Mouse (Mus musculus) C3H10T1/2 (cell line): ENCODE results near the gene Ap5b1. TPM values are rescaled to one million over a fixed set of nuclear protein-coding genes. Genes with fewer than 3 reads are reported as not detected.

Source experiments
- polyA plus RNA-seq, 2 experiments: library from polyadenylated mRNA; unstranded; fragments of >200 nt; fragmentation: generic; extraction: Trizol; gene quantifications; one replicate each; pipeline ENCODE4 v1.2.1; 2012; ENCODE audit warnings: missing spikeins in 2 of 2

Gene Ap5b1
- polyA plus RNA-seq: 1 to 10 TPM; 6.6 to 7.6 TPM

GRCm38 (mm10) chr19:5567534-5568469, at the start of gene Ap5b1:
TSS of gene Ap5b1 (plus strand) at chr19:5568025.

DNA sequence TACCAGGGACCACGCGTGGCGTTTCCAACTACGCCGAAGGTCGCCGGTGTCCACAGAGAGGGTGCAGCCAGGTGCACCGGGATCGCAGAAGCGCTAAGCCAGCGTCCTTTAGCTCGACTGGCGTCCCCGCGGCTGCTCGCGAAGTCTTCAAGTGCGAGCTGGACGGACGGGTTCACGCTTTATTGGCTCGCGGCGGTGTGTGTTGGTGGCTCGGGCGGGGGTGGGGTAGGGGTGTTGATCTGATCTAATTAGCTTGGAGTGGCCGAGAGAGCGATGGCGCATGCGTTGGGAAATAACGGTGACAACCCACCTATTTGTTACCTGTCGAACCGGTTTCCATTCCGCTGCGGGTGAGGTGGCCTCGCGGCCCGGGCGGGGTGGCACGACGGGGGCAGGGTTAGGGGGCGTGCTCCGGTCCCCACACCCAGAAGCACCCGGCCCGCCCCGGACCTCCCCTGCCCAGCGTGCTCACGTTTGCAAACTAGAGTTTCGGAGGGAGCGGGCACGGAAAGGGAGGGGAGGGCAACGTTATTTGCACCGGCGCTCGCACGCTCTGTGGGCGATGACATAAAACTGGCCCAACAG, 7.3 kb upstream of the Ap5b1 start, which contains the start of gene Ovol1:
TSS of gene Ovol1 (minus strand) at position 190 of the 585 bp plus-strand sequence.

GRCm38 (mm10) chr19:5601752-5602541, 34.1 kb downstream of the Ap5b1 start, which contains the start of gene Rnaseh2c:
TSS of gene Rnaseh2c (plus strand) at chr19:5601873.

DNA sequence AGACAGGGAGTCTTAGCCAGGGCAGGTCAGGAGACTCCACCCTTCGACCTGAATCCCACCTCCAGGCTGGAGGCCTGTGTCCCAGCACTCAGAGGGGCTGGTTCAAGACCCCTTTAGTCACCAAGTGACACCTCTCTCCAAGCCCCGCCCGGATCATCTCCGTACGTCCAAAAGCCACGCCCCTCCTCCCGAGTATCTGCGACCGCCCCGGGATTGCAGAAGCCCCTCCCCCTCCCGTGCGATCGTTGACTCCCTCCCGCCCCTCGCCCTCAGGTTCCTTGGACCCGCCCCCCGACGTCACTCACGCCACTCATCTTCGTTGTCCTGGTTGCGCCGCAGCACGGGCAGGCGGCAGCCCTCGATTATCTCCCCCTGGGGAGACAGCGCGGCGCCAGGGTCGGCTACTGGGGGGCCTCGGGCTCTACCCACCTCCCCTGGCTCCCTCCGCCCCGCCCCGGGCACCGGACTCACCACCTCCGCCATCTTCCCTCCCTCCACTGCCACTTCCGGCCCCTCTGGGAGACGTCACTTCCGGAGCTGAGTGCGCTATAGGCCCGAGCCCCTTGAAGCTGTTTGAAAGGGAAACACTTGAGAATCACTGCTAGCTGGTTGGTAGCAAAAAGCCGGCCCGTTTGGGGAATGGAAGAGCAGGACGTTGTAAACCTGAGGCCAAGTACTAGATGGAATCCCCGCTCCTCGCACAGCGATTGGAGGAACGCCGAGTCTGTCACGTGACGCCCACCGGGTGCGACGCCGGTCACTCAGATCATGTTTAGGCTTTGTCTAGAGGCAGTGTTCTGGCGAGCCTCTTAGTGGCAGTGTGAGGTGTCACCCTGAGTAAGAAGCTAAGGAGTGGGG, 42.0 kb downstream of the Ap5b1 start, which contains the start of gene Kat5:
TSS of gene Kat5 (minus strand) at position 691 of the 858 bp plus-strand sequence.

Other genes with a start within 250 kb of the Ap5b1 start
- under 1 TPM in 1 of 2 experiments, not detected in 1; 0.01 TPM for gene Catsper1, start 232.3 kb upstream of the Ap5b1 start, polyA plus RNA-seq
- 10 to 100 TPM; 13.3 to 17.5 TPM for gene Cst6, start 218.5 kb upstream of the Ap5b1 start, polyA plus RNA-seq
- gene Eif1ad, start 201.3 kb upstream of the Ap5b1 start, polyA plus RNA-seq: 10 to 100 TPM; 19.7 to 31.1 TPM
- gene Banf1, start 200.9 kb upstream of the Ap5b1 start, polyA plus RNA-seq: 100 to 1,000 TPM; 410 to 751 TPM
- gene Sart1, start 179.3 kb upstream of the Ap5b1 start, polyA plus RNA-seq: 100 to 1,000 TPM in 1 of 2 experiments, 10 to 100 TPM in 1; 90.8 to 138 TPM
- under 1 TPM; 0.15 to 0.57 TPM for gene Tsga10ip, start 165.5 kb upstream of the Ap5b1 start, polyA plus RNA-seq
- 100 to 1,000 TPM; 562 to 812 TPM for gene Drap1, start 143.0 kb upstream of the Ap5b1 start, polyA plus RNA-seq
- gene AI837181, start 142.9 kb upstream of the Ap5b1 start, polyA plus RNA-seq: 100 to 1,000 TPM; 130 to 150 TPM
- 10 to 100 TPM; 12.6 to 75.6 TPM for gene Fosl1, start 120.5 kb upstream of the Ap5b1 start, polyA plus RNA-seq
- gene Ccdc85b, start 110.1 kb upstream of the Ap5b1 start, polyA plus RNA-seq: 10 to 100 TPM; 19.1 to 30.2 TPM
- 10 to 100 TPM; 64.4 to 74.0 TPM for gene Fibp, start 107.4 kb upstream of the Ap5b1 start, polyA plus RNA-seq
- gene Ctsw, start 99.5 kb upstream of the Ap5b1 start, polyA plus RNA-seq: 1 to 10 TPM in 1 of 2 experiments, under 1 TPM in 1; 0.12 to 1.7 TPM
- gene Efemp2, start 94.1 kb upstream of the Ap5b1 start, polyA plus RNA-seq: 100 to 1,000 TPM; 126 to 239 TPM
- gene Mus81, start 79.6 kb upstream of the Ap5b1 start, polyA plus RNA-seq: 10 to 100 TPM; 60.9 to 64.0 TPM
- 1,000 to 10,000 TPM; 1,421 to 2,469 TPM for gene Cfl1, start 77.6 kb upstream of the Ap5b1 start, polyA plus RNA-seq
- gene 1700020D05Rik, start 64.2 kb upstream of the Ap5b1 start, polyA plus RNA-seq: under 1 TPM; 0.05 to 0.50 TPM
- 1 to 10 TPM; 1.8 to 8.4 TPM for gene Snx32, start 57.5 kb upstream of the Ap5b1 start, polyA plus RNA-seq
- gene Ovol1, start 7.4 kb upstream of the Ap5b1 start, polyA plus RNA-seq: under 1 TPM in 1 of 2 experiments, not detected in 1; 0.02 TPM
- gene Rnaseh2c, start 33.8 kb downstream of the Ap5b1 start, polyA plus RNA-seq: 100 to 1,000 TPM; 102 to 285 TPM
- 10 to 100 TPM; 20.8 to 66.9 TPM for gene Kat5, start 42.2 kb downstream of the Ap5b1 start, polyA plus RNA-seq
- gene Rela, start 69.5 kb downstream of the Ap5b1 start, polyA plus RNA-seq: 10 to 100 TPM; 47.2 to 73.0 TPM
- 10 to 100 TPM; 21.0 to 36.8 TPM for gene Sipa1, start 95.7 kb downstream of the Ap5b1 start, polyA plus RNA-seq
- gene Map3k11, start 120.7 kb downstream of the Ap5b1 start, polyA plus RNA-seq: 10 to 100 TPM; 11.6 to 19.5 TPM
- gene Pcnx3, start 120.9 kb downstream of the Ap5b1 start, polyA plus RNA-seq: 10 to 100 TPM; 16.2 to 56.0 TPM
- gene Kcnk7, start 136.3 kb downstream of the Ap5b1 start, polyA plus RNA-seq: under 1 TPM; 0.02 to 0.18 TPM
- 10 to 100 TPM; 24.1 to 35.5 TPM for gene Ehbp1l1, start 158.3 kb downstream of the Ap5b1 start, polyA plus RNA-seq
- gene Fam89b, start 161.6 kb downstream of the Ap5b1 start, polyA plus RNA-seq: 100 to 1,000 TPM; 158 to 183 TPM
- 100 to 1,000 TPM; 107 to 343 TPM for gene Ltbp3, start 172.9 kb downstream of the Ap5b1 start, polyA plus RNA-seq
- gene Scyl1, start 203.4 kb downstream of the Ap5b1 start, polyA plus RNA-seq: 10 to 100 TPM; 46.7 to 81.2 TPM